Mouse (Mus musculus) heart, postnatal 0 days (tissue): ENCODE measurements around the gene Ppm1b. TPM values are rescaled to one million over a fixed set of nuclear protein-coding genes. Genes with fewer than 3 reads are reported as not detected.

Experiments used
- ATAC-seq: fragments of 200-750 bp; cut with Nextera tagmentation; 2 replicates; pipeline ENCODE4 v1.8.0; 2017; ENCODE audit warnings: low read depth, moderate number of reproducible peaks, moderate library complexity; ENCODE audit not compliant: insufficient read depth
- DNase-seq: peaks from one replicate; pipeline ENCODE4 v3.0.0-alpha.2; 2016; ENCODE audit warnings: low spot score
- H3K27ac ChIP-seq: fragments of 300-500 bp; sonication (generic); 2 replicates; pipeline ENCODE4 v1.5.1; 2014; ENCODE audit warnings: low read depth, mild to moderate bottlenecking
- H3K27me3 ChIP-seq: fragments of 300-500 bp; sonication (generic); 2 replicates; pipeline ENCODE4 v1.6.1; 2014; ENCODE audit warnings: low read length, mixed read lengths; ENCODE audit not compliant: control insufficient read depth, insufficient read depth
- H3K36me3 ChIP-seq: fragments of 300-500 bp; sonication (generic); replicated peaks from 2 replicates; pipeline ENCODE4 v1.6.1; 2014; ENCODE audit warnings: low read length, mixed read lengths; ENCODE audit not compliant: control insufficient read depth, insufficient read depth
- H3K4me1 ChIP-seq: fragments of 300-500 bp; sonication (generic); 2 replicates; pipeline ENCODE4 v1.6.1; 2014; ENCODE audit warnings: antibody characterized with exemption; ENCODE audit not compliant: control insufficient read depth, insufficient read depth
- H3K4me2 ChIP-seq: fragments of 300-500 bp; sonication (generic); 2 replicates; pipeline ENCODE4 v1.6.1; 2014; ENCODE audit warnings: low read depth, mild to moderate bottlenecking, low read length, moderate library complexity
- H3K4me3 ChIP-seq: fragments of 300-500 bp; sonication (generic); 2 replicates; pipeline ENCODE4 v1.5.1; 2014; ENCODE audit warnings: low read depth, low read length
- H3K9ac ChIP-seq: fragments of 300-500 bp; sonication (generic); replicated peaks from 2 replicates; pipeline ENCODE4 v1.6.1; 2014; ENCODE audit warnings: low read depth, low read length, mixed read lengths
- H3K9me3 ChIP-seq: fragments of 300-500 bp; sonication (generic); replicated peaks from 2 replicates; pipeline ENCODE4 v1.6.1; 2016; ENCODE audit warnings: low read length; ENCODE audit not compliant: control insufficient read depth
- CTCF ChIP-seq: IDR thresholded peaks from 2 replicates; pipeline ENCODE4 v1.5.1; 2016; ENCODE audit warnings: antibody characterized with exemption, control low read depth, low read depth
- EP300 ChIP-seq: IDR thresholded peaks from 2 replicates; pipeline ENCODE4 v1.6.1; 2016; ENCODE audit warnings: antibody characterized with exemption, low read depth
- WGBS: fragments of 180-500 bp; shearing (Covaris S2); extraction: QIAGEN DNeasy Blood & Tissue Kit; methylation state at CpG from one replicate; pipeline ENCODE4 v1.1.7; 2014; 5-methylcytosine and 5-hydroxymethylcytosine counted together
- polyA plus RNA-seq: library from polyadenylated mRNA; unstranded; fragments of >200 nt; fragmentation: Nextera tagmentation; extraction: Ambion mirVana; gene quantifications from 2 replicates; pipeline ENCODE4 v1.2.1, GENCODE M21; 2015
- total RNA-seq: library from RNA; depleted of rRNA; stranded (reverse); fragments of >200 nt; gene quantifications from 2 replicates; pipeline ENCODE4 v1.2.3, GENCODE M21; 2014; ENCODE audit warnings: low replicate concordance

Ppm1b gene
- total and polyA plus RNA-seq, 2 experiments from 2014 or later = 44.6 to 49.2 TPM

GRCm38 (mm10) chr17:85028093-85028739 is 71.7 kb downstream of the Ppm1b start, which contains the start of gene Slc3a1:
Slc3a1 (plus strand) TSS chr17:85028376.
- Histone ChIP-seq H3K4me2 (no peak within 1 kb of the TSS), H3K9me3 (no peaks in the 10 kb centered on the region), H3K4me3 (no peak within 1 kb of the TSS), H3K4me1 (no peaks in the 10 kb centered on the region), H3K27ac (no peak within 1 kb of the TSS), H3K36me3 (0 out of 2 replicates have a peak, but pooled peaks cover 3% of the 10 kb centered on the region), H3K9ac (no peak within 1 kb of the TSS), H3K27me3 (no peaks in the 10 kb centered on the region)
- DNase-seq (no peak), ATAC-seq (no peak)
- no peak for TF ChIP-seq EP300
- no peak for TF ChIP-seq CTCF
- 87% methylated on average over 20 of the region's 20 CpGs for WGBS

DNA sequence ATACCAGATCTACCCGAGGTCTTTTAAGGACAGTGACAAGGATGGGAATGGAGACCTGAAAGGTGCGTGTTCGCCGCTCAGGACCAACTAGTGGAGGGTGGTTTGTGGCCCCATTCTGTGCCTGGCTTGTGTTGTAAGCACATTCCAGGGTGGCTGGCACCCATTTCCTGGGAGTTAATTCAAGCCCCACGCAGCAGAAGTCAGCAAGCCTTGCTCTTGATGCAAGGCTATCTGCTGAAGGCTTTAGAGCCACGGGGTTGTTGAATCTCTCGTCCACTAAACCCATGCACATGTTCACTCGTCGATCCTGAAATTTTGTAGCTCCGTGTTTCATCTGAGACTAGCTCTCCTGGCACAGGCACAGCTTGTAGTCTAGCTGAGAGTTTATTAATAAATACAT is 72.3 kb downstream of the Ppm1b start:
- no peak overlapping the region for H3K27ac ChIP-seq
- no peaks in the 10 kb centered on the region for H3K27me3 ChIP-seq
- H3K4me2 ChIP-seq = no peak overlapping the region
- H3K36me3 ChIP-seq = 0 out of 2 replicates have a peak, but pooled peaks cover 3% of the 10 kb centered on the region
- H3K4me1 ChIP-seq = no peaks in the 10 kb centered on the region
- no peak overlapping the region for H3K4me3 ChIP-seq
- TF ChIP-seq CTCF = no peak
- no peak for TF ChIP-seq EP300
- no peak overlapping the region for H3K9ac ChIP-seq
- 88% methylated on average over 10 of the region's 10 CpGs for WGBS
- H3K9me3 ChIP-seq = no peaks in the 10 kb centered on the region
- DNase-seq (no peak), ATAC-seq (no peak)

GRCm38 (mm10) chr17:85030651-85031050 is 74.1 kb downstream of the Ppm1b start:
- DNase-seq (no peak), ATAC-seq (no peak)
- Histone ChIP-seq H3K9me3 (no peaks in the 10 kb centered on the region), H3K4me3 (no peak overlapping the region), H3K4me2 (no peak overlapping the region), H3K4me1 (no peaks in the 10 kb centered on the region), H3K27me3 (no peaks in the 10 kb centered on the region), H3K9ac (no peak overlapping the region), H3K36me3 (no peaks in the 10 kb centered on the region), H3K27ac (no peak overlapping the region)
- WGBS = 60% methylated on average over 5 of the region's 5 CpGs
- TF ChIP-seq CTCF (no peak), EP300 (no peak)

GRCm38 (mm10) chr17:85033087-85033486 is 76.5 kb downstream of the Ppm1b start:
- ATAC-seq (no peak), DNase-seq (no peak)
- H3K4me2 ChIP-seq = no peak overlapping the region
- no peaks in the 10 kb centered on the region for H3K9me3 ChIP-seq
- no peaks in the 10 kb centered on the region for H3K36me3 ChIP-seq
- no peaks in the 10 kb centered on the region for H3K27me3 ChIP-seq
- TF ChIP-seq EP300 = no peak
- no peak for TF ChIP-seq CTCF
- H3K4me3 ChIP-seq = no peak overlapping the region
- no peak overlapping the region for H3K27ac ChIP-seq
- no peaks in the 10 kb centered on the region for H3K4me1 ChIP-seq
- 81% methylated on average over 3 of the region's 3 CpGs for WGBS
- no peak overlapping the region for H3K9ac ChIP-seq

GRCm38 (mm10) chr17:85034068-85034467 is 77.5 kb downstream of the Ppm1b start:
- no peak overlapping the region for H3K9ac ChIP-seq
- no peak for TF ChIP-seq CTCF
- TF ChIP-seq EP300 = no peak
- H3K27me3 ChIP-seq = no peaks in the 10 kb centered on the region
- 44% methylated on average over 11 of the region's 11 CpGs for WGBS
- no peak overlapping the region for H3K27ac ChIP-seq
- DNase-seq (no peak), ATAC-seq (no peak)
- H3K4me1 ChIP-seq = no peaks in the 10 kb centered on the region
- H3K4me2 ChIP-seq = no peak overlapping the region
- no peak overlapping the region for H3K4me3 ChIP-seq
- H3K9me3 ChIP-seq = no peaks in the 10 kb centered on the region
- no peaks in the 10 kb centered on the region for H3K36me3 ChIP-seq

DNA sequence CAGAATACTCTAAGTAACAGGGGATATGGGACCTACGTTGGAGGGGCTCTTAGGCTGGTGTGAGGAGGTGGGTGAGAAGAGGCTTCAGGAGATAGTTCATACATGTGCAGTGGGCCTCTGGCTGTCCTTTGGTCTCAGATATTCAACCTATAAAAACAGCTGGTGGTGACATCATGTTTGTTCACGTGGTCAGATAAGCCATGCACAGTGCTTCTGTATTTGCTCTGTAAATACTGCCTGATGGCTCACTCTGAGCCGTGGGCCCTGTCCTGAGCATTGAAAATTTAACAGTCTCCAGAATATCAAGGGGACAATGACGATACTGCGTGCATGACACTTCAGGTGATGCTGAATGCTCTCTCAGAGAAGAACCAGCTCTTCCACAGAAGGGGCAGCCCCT is 81.3 kb downstream of the Ppm1b start:
- Histone ChIP-seq H3K27ac (no peak overlapping the region), H3K27me3 (no peaks in the 10 kb centered on the region), H3K36me3 (no peaks in the 10 kb centered on the region), H3K4me1 (no peaks in the 10 kb centered on the region), H3K9ac (no peak overlapping the region), H3K4me2 (no peak overlapping the region), H3K9me3 (no peaks in the 10 kb centered on the region), H3K4me3 (no peak overlapping the region)
- DNase-seq = no peak
- ATAC-seq = no peak
- WGBS = 70% methylated on average over 5 of the region's 5 CpGs
- TF ChIP-seq EP300 (no peak), CTCF (no peak)
